Mouse (Mus musculus) bone marrow, adult 2 months (tissue): ENCODE measurements around the gene Rassf4.

Experiments
- CTCF ChIP-seq: fragments of 200-500 bp; IDR thresholded peaks from 2 replicates; pipeline ENCODE4 v1.5.1; 2011; ENCODE audit warnings: low read length, control low read depth; ENCODE audit not compliant: control insufficient read depth, insufficient read depth
- POLR2A ChIP-seq: fragments of 200-500 bp; IDR thresholded peaks from 2 replicates; pipeline ENCODE4 v1.6.1; 2011; ENCODE audit warnings: low read depth, mild to moderate bottlenecking, control low read depth, low read length, borderline replicate concordance; ENCODE audit not compliant: control insufficient read depth

- no peak for TF ChIP-seq CTCF
- no peak for TF ChIP-seq POLR2A
Observed at GRCm38 (mm10) chr6:116621318-116622023, 52.3 kb downstream of the Rassf4 start.
